Mouse (Mus musculus) layer of hippocampus, postnatal 36 days (tissue): ENCODE data around the gene A330070K13Rik. TPM values are rescaled to one million over a fixed set of nuclear protein-coding genes. Genes with fewer than 3 reads are reported as not detected.

Source experiments
- DNase-seq, 2 experiments: peaks; one replicate each; pipeline ENCODE4 v3.0.0; 2022
- total RNA-seq, 2 experiments: library from RNA; stranded (reverse); gene quantifications; 2 replicates each; pipeline ENCODE4 v1.2.3; 2021

A330070K13Rik gene
- total RNA-seq, result 1 to 10 TPM; 1.2 to 3.0 TPM

DNA sequence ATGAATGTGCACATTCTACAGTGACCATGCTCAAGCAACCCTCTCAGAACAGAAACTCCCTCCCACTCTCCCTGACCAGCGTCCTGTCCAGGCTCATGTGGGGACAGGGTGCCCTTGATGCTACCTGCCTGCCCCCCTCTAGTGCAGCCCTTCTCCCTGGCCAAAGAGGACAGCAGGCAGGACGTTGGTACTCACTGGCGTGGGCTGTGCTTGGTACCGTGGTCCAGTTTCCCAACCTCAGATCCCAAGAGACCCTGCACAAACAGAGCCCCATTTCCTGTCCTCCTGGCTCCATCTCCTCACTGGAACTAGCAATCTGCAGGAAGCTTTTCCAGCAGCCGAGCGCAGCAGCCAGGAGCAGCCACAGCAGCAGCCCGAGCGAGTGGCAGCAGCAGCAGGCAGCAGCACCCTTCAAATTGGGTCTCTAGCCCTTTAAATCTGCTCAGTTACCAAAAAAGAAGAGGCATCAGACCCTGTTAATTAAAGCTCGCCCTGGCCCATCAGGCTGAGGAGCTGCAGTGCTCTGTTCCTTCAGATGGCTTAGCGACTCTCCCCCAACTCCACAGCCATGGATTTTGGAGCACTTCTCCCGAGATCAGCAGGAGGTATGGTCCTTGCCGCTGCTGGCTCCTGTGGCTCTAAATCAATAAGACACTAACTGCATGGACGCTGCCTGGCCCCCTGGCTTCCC, at the start of gene A330070K13Rik:
A330070K13Rik (minus strand) TSS at position 410 of the 691 bp plus-strand sequence.
- peak; percentile 23 to 33 for DNase-seq

DNA sequence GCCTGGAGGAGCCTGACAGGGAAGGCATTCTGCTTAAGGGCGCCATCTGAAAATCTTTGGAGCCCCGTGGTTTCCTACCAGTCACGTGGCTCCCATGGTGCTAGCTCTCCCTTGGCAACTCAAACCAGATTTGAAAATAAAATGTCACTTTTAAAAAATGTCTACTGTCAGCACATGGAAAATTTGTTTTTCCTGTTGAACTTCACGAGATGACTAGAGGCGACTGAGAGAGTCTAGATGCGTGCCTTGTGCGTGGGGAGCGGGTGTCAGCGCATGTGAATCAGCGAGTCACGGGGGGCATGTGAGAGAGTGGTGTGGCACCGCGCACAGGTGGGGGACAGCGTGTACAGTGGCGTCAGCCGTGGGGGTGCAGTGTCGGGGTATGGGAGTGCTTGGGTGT, 27.1 kb upstream of the A330070K13Rik start:
- DNase-seq, result peak; percentile 9 to 10

DNA sequence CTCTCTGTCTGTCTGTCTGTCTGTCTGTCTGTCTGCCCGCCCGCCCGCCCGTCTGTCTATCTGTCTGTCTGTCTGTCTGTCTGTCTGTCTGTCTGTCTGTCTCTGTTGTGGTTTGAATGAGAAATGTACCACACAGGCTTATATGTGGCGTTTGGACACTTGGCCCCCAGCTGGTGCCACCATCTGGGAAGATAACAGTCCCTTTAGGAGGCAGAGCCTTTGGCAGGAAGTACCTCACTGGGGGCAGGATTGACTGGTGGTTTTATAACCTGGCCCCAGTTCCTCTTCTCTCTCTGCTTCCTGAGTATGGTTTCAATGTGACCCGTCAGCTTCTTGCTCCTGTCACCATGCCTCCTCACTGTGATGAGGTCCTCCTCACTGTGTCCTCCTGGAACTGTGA, 25.3 kb upstream of the A330070K13Rik start:
- no peak for DNase-seq

DNA sequence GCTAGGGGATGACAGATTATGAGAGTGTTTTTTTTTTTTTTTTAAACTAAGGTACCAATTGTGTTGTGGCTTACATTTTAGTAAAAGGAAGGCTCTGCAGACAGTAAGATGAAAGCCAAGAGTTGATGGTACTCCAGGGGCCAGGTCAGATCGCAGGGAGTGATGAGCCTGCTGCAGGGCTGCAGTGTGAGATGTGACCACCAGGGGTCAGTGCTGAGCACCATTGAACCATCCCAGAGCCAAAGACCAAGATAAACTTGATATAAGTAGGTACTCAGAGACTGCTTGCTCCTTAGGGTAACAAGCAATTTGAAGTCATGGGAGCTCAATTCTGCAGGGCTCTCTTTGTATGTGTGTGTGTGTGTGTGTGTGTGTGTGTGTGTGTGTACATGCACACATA, 20.8 kb upstream of the A330070K13Rik start:
- DNase-seq, result peak; percentile 29 to 38

DNA sequence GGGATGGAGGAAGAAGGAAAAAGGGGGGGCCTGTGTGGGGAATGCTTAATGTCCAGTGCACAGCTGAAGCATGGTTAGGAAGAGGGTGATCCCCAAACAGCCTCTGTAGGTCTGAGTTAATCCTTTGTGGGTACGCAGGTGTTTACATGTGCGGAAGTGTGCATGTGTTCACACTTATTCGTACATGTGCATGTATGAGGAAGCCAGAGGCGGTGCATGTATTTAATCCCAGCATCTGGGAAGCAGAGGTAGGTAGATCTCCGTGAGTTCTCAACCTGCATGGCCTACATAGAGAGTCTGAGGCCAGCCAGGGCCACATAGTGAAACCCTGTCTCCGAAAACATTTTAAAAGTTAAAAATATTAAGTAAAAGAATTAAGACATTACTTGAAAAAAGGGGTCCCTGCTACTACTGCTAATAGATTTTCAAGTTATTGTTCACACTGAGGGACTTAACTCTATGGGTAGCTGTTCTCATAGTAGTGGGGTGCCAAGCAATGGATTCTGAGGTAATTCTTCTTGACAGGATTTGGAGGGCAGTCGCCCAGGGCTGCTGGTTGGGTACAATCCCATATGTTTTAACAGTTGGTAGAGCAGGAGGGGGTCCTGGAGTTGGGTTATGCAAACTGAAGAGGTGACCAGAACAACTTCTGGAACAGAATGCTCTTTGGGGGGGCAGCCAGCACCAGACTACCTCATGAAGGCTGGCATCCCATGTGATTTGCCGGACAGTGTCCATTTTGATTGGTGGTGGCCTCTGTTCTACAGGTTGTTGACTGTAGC, 15.9 kb upstream of the A330070K13Rik start:
- no peak for DNase-seq

DNA sequence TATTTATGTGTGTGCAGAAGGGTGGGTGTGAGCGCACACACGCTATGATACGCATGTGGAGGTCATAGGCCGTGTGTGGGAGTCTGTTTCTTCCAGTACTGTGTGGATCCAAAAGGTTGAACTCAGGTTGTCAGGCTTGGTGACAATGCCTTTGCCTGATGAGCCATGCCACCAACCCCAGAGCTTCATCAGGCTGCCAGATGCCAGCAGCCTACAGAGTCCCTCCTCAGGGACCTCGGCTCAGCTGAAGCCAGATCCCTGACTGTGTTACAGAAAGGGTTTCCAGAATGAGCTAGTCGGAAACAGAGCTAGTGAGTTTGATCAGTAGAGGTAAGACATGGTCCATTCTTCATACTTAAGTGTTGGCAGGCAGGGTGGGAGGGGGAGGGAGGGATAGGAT, 10.7 kb upstream of the A330070K13Rik start:
- DNase-seq, result no peak

DNA sequence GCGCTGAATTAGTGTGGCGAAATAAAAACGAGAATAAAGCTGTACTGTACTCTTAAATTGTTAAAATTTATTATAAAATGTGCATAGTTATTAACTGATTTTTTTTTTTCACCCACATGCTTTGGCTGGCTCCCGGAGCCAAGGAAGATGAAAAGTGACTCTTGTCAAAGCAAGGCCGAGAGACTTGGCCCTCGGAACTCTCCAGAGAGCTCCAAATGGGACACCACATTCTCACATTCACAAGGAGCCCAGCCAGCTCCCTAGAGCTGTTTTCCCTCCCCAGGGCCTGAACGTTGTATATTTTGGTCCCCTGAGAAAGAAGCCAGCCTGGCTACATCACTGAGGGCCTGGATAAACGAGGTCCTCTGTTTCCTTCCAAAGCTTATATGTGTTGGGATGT, 10.0 kb upstream of the A330070K13Rik start:
- DNase-seq, result no peak

DNA sequence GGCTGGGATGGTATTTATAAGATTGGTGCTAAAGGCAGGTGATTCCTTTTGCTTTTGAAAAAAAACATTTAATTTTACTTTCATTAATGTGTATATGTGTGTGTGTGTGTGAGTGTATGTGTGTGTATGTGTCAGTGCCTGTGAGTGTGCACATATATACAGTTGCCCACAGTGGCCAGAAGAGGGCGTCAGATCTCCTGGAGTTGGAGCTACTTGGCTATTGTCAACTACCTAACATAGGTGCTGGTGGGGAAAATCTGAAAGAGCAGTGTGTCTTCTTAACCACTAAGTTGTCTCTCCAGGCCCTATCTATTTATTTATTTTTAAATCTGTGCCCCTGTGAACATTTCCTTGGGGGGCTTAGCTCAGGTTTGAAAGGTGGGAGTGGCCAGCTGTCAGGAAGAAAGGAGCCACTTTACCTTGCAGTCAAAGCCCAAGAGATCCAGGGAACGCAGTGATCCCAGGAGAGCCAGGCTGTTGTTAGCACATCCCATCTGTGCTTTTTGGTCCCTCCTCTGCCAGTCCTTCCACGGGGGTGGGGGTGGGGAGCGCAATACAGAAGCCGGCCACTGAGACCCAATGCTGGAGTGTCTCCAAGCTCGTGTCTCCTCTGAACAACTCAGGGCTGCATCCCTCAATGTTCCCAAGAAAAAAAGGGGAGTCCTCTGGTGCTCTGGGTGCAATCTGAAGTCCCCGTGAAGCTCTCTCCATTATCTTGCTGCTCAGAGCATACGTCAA, 9.4 kb upstream of the A330070K13Rik start:
- DNase-seq, result peak; percentile 6 to 8

DNA sequence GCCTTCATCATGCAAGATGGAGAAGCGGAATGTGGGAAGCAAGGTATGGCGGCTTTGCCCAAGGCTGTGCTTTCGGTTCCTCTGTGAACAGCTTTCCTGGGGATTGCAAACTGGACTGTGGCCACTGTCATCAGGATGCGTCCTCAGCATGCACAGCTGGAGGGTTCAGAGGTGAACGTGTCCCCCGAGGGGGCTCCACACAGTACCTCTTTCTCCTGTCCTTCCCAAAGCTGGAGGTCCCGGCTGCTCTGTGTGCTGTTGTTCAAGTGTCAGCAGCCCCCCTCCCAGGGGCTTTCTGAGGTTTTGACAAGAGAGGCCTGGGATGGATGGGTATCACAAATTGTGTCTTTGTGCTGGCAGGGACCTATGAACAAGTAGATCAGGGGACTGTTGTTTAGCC, 2.0 kb upstream of the A330070K13Rik start:
- no peak for DNase-seq

DNA sequence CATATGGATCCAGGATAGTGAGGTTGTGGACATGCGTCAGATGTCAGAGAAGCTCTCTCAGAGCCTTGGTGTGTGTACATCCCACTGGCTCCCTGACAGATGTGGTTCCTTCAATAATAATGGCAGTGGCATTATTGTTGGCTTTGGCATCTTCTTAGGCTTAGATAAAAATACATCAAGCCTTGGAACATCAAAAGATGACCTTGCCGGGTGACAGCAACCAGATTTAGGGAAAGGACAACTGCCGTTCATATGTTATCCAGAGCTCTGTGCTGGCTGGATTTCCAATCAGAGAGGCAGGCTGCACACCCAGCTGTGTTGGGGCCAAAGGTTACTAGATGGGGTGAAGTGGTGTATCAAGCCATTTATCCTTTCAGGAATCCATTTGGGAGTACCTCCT, 9.0 kb downstream of the A330070K13Rik start:
- DNase-seq, result no peak

DNA sequence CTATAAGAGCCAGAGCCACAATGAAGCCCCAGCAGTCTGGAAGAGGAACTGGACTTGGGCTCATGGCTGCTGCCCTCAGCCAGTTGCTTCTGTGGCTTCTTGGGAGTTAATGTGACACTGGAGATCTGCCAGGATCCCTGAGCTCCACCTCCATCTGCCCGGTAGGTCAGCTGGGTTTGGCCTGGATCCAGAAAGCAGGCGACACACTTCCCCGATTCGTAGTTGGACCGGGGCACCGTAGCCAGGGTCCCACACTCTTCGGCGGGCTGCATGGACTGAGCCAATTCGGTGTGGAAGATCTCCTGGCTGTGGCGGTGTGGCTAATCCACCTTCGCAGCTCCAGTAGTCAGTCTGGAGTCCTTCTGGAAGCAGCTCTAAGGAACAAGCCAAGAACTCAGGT, 15.2 kb downstream of the A330070K13Rik start, which contains the start of gene Caln1:
Caln1 (plus strand) TSS at position 219 of the 400 bp plus-strand sequence.
- no peak for DNase-seq

DNA sequence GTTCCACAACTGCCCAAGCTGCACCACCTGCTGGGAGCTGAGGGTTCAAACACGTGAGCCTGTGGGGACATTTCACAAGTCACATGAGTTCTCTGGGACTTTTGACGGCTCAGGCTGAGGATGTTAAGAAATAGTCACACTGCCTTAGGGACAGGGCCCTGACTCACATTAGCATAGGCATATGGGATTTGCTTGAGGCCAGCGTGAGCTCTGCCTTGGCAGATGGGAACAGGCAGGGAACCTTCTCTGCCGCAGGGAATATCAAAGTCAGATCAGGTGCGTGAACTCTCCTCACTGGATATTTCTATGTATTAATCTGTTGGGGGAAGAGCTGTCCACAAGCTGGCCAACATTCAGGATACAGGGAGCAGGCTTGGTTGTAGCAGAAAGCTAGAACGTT, 16.2 kb downstream of the A330070K13Rik start:
- no peak for DNase-seq

DNA sequence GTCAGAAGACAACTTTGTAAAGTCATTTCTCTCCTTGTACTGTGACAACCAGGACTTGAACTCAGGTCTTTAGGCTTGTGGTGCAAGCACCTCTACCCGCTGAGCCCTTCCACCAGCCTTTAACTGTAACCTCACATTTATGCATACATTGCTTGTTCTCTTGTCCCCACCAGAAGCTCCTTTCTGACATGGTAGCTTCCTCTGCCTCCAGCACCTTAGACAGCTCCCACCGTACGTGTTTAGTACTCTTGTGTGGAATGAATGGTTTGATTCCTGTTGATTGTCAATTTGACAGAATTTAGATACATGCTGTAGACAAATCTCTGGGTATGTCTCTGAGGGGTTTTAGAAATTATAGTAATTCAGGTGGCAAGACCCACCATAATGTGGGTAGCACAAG, 20.7 kb downstream of the A330070K13Rik start:
- DNase-seq, result no peak

DNA sequence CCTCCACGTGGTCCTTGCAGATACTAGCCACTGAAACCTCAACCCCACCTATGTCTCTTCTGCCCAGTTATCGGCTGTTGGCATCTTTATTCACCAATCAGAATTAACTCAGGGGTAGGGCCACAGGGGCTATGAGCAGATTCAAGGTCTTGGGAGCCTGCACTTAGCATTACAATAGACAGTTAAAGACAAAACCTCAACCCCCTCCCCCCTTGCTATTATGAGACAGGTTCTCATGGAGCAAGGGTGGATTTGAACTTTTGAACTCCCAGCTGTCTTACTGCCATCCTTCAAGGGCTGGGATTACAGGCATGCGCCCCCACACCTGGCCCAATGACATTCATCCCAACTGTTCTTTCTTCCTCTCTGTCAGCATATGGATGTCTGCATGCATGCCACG, 21.3 kb downstream of the A330070K13Rik start:
- DNase-seq, result no peak

DNA sequence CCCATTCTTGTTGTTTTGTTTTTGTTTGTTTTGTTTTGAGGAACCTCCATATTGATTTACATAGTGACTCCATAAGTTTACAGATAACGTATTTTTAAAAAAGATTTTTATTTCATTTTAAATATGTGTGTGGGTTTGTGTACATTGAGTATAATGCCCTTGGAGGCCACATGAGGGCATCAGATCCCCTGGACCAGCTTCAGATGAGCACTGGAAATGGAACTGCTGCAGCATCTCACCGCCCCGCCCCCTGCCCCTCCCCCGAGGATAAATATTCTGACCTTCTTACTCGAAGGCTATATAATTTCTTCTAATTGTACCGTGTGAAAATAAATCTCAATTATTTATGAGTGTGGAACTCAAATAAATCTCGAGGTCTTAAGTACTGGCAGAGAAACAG, 29.2 kb downstream of the A330070K13Rik start:
- DNase-seq, result no peak

DNA sequence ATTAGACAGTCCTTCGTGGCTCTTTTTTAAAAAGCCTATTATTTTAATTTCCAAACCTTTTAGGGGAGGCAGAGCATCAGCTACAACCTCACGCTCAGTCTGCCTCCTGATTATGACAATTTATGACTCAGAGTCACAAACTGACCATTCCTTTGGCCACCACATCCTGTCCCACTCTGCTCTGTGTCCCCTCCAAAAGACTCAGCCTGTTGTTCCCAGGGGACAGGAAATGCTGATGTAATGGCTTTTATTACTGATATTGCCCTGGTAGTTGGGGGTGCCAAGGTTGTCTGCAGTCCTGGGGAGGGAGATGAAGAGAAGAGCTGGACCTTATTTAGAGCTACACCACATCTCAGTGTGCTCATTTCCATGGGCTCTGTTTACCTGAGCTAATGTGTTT, 38.6 kb downstream of the A330070K13Rik start:
- DNase-seq, result no peak

DNA sequence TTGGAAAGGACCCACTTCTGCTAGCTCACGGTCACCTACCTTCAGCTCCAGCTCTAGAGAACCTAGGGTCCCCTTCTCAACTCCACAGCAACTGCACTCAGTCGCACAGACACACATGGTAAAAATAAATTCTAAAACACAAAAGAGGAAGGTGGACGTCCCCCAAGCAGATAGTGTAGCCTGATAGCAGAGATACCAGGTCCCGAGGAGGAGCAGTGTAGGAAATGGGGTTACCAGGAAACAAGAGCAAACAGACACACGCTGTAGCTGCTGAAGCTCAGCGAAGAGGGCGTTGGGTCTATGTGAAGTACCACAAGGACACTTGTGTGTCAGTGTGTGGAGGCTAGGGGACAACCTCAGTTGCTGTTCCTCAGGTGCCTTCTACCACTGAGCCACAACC, 39.4 kb downstream of the A330070K13Rik start:
- no peak for DNase-seq

DNA sequence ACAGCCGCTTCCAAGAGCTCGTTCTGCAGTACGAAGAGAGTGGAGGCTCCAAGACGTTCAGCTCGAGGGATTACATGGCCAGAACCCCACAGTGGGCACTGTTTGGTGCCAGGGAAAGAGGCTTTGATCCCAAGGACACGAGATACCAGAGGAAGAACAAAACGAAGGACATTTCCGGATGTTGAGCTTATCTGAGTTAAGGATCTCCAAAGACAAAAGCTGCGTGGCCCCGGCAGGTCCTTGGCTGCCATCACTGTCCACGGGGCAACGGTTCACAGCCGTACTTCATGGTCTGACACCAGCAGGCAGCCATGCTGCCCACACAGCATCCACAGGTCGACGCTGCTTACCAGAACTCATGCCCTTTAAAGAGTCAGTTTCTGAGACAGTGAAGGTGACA, 43.8 kb downstream of the A330070K13Rik start:
- DNase-seq, result no peak

DNA sequence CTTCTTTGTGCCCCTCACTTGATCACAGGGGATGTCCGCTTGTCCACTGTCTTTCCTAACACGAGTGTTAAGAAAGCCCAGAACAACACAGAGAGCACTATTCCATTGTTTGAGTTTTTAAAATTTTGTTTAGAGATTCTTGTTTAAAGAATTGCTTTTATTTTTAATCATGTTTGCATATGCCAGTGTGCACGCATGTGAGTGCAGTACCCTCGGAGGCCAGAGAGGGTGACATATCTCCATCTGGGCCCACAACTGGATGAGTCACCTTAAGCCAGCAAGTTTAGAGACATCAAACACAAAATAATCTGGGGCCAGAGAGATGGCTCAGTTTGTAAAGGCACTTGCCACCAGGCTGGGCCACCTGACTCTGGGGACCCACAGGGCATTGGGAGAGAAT, 49.0 kb downstream of the A330070K13Rik start:
- DNase-seq, result no peak

DNA sequence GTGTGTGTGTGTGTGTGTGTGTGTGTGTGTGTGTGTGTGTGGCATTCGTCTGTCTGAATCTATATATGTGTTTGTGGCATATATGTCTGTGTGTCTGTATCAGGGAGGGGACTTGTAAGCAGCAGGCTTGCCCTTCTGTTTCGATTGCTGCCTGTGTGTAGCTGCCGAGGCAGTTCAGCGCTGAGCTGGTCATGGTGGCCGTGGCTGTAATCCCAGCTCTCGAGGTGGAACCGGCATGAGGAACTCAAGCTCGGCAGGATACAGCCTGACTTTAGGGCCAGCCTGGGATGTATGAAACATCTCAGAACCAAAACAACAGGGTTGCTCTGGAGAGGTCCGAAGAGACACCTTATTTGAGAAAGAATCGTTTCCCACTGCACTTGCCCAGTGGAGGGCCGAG, 50.5 kb downstream of the A330070K13Rik start:
- no peak for DNase-seq

DNA sequence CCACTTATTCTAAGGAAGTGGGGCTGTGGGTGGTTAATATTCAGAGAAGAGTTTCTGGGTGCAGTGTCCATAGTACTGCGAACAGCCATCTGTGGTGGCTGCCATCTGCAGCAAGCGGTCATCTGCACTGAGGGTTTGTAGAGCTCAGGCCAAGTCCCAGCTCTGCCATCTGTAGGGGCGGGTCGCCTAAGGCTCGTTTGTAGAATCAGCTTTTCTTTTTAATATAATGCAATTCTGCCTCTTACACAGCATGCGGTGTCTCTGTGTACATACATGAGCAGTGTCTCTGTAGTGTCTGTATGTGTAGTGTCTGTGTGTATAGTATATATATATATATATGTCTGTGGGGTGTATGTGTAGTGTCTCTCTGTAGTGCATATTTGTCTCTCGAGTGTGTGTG, 50.9 kb downstream of the A330070K13Rik start:
- no peak for DNase-seq

DNA sequence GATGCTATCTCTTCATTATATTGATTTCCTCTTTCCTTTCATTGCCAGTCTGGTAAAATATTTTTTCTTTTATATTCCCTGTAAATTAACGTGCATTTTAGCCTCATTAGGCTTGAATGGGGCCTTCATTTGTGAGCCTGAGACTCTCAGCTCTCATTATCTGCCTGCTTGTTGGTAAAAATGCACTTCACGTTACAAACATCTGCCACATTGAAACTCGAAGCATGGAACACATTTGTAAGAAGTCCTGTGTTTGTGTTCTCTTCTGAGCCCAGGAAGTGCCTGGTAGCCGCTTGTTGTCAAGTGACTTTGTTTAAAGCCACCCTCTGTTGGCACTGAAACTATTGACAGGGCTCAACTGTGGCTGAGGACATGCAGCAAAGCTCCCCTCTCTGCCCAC, 53.2 kb downstream of the A330070K13Rik start:
- peak in 1 of 2 experiments; percentile 5 for DNase-seq

DNA sequence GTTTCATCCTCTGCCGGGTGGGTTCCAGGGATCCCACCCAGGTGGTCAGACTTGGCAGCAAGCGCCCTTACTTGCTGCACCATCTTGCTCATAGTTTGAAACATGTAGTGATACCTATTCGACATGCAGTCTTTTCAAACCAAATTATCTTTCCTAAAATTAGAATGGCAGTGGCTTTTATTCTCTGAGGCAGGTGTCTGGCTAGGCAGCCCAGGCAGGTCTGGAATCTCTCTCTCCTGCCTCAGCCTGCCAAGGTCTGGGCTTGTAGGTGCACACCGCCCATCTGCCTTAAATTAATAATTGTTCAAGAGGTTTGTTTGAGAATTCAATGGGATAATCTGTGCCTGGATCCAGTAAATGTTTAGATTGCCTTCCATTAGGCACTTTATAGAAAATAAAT, 53.6 kb downstream of the A330070K13Rik start:
- DNase-seq, result no peak
